9 mouse cellular contexts compared by ENCODE assay signal in the genomic region with DNA sequence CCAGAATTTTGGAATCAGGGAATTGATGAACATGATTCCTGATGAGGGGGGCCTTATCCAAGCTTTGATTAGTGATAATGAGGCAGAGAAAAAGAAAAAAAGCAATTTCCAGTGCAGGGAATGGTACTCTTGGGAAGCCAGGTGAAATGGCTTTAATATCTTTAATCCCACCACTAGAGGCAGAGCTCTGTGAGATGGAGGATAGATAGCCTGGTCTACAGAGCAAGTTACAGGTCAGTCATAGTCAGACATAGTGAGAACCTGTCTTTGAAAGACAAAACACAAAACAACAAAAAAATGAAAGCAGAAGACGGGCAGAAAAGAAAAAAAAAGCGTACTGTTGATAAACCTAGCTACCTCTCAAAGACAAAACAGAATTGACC. TPM values are rescaled to one million over a fixed set of nuclear protein-coding genes. Genes with fewer than 3 reads are reported as not detected.
DNase-seq lines count a peak whose midpoint lies in the region; ATAC-seq and TF ChIP-seq lines count a peak whose summit lies in the region.
"Had no signal": no experiment of that assay in that cellular context is flagged by ENCODE, and none has a peak within 500 bp of the region (broad histone marks: within the 10 kb centered on the region; RNA-seq: fewer than 3 reads in every experiment).

No protein-coding gene starts in this region.

- 84% methylated on average over 2 of the region's 2 CpGs for WGBS in hindbrain, embryonic 10.5 days
- 79% methylated on average over 2 of the region's 2 CpGs for WGBS in hindbrain, embryonic 12.5 days

- peaks cover 6% of the 10 kb centered on the region; the same call in 1 of the 2 replicates for H3K4me1 ChIP-seq in hindbrain, embryonic 10.5 days (replicated peaks)
- H3K4me1 ChIP-seq in hindbrain, embryonic 12.5 days = no peaks in the 10 kb centered on the region
- no peaks in the 10 kb centered on the region for H3K4me1 ChIP-seq in ES-Bruce4 (ENCODE audit: control insufficient read depth, insufficient read depth, low read length)

- TF ChIP-seq POLR2A in ES-Bruce4 (IDR thresholded peaks at IDR 0.05; ENCODE audit: insufficient read depth, low read length) = no peak

- H3K4me2 ChIP-seq in hindbrain, embryonic 12.5 days (replicated peaks) = no peak overlapping the region

- TF ChIP-seq CTCF in ES-Bruce4 (IDR thresholded peaks at IDR 0.05; ENCODE audit: low read depth, low read length) = no peak

- H3K36me3 ChIP-seq in hindbrain, embryonic 10.5 days = no peaks in the 10 kb centered on the region
- no peaks in the 10 kb centered on the region for H3K36me3 ChIP-seq in hindbrain, embryonic 12.5 days
- no peaks in the 10 kb centered on the region for H3K36me3 ChIP-seq in ES-Bruce4 (ENCODE audit: control insufficient read depth, insufficient read depth, low read length, poor library complexity, severe bottlenecking)

- H3K27ac ChIP-seq in hindbrain, embryonic 10.5 days = 0 out of 2 replicates have a peak overlapping the region, but pooled peaks have one; percentile 5
- H3K27ac ChIP-seq in hindbrain, embryonic 12.5 days = no peak overlapping the region
- H3K27ac ChIP-seq in ES-Bruce4 (ENCODE audit: insufficient read depth, low read length) = peak overlapping the region; percentile 57

- TF ChIP-seq EP300 in ES-Bruce4 (IDR thresholded peaks at IDR 0.05; ENCODE audit: insufficient read depth, low read depth, low read length) = no peak

- no peaks in the 10 kb centered on the region for H3K9me3 ChIP-seq in hindbrain, embryonic 10.5 days
- H3K9me3 ChIP-seq in hindbrain, embryonic 12.5 days (replicated peaks) = no peaks in the 10 kb centered on the region
- no peaks in the 10 kb centered on the region for H3K9me3 ChIP-seq in ES-Bruce4 (replicated peaks; ENCODE audit: control insufficient read depth, insufficient read depth, low read length, poor library complexity, severe bottlenecking)

- no peak for DNase-seq in hindbrain, embryonic 10.5 days (ENCODE audit: low spot score)
- no peak for DNase-seq in left cerebral cortex, adult 9 months (ENCODE audit: low spot score in 2 of 2)
- DNase-seq in layer of hippocampus, adult 8-10 months (ENCODE audit: low spot score in 2 of 2) = no peak

- ATAC-seq in hindbrain, embryonic 12.5 days (ENCODE audit: low FRiP score) = no peak
- peak; percentile 73 for ATAC-seq in erythroblast, adult 5-6 weeks (replicated peaks; ENCODE audit: low FRiP score, poor library complexity, severe bottlenecking)
- peak; percentile 73 for ATAC-seq in megakaryocyte-erythroid progenitor cell, adult 5-6 weeks (replicated peaks; ENCODE audit: low FRiP score, low TSS enrichment, poor library complexity, severe bottlenecking)
- no peak for ATAC-seq in activated CD4-positive, CD25-positive, alpha-beta regulatory T cell, adult 4 months

- no peak overlapping the region for H3K9ac ChIP-seq in hindbrain, embryonic 12.5 days
- no peak overlapping the region for H3K9ac ChIP-seq in ES-Bruce4 (ENCODE audit: low read depth, poor library complexity, severe bottlenecking)

- no peaks in the 10 kb centered on the region for H3K27me3 ChIP-seq in hindbrain, embryonic 10.5 days (ENCODE audit: insufficient read depth, poor library complexity, severe bottlenecking)
- H3K27me3 ChIP-seq in hindbrain, embryonic 12.5 days = no peaks in the 10 kb centered on the region
- H3K27me3 ChIP-seq in ES-Bruce4 (ENCODE audit: control insufficient read depth, insufficient read depth, low read length, poor library complexity, severe bottlenecking) = no peaks in the 10 kb centered on the region

- no peak overlapping the region for H3K4me3 ChIP-seq in hindbrain, embryonic 10.5 days
- no peak overlapping the region for H3K4me3 ChIP-seq in hindbrain, embryonic 12.5 days
- H3K4me3 ChIP-seq in ES-Bruce4 (ENCODE audit: low read depth, low read length) = no peak overlapping the region
- H3K4me3 ChIP-seq: erythroblast, embryonic 14.5 days had no signal

RNA-seq across cellular contexts. Expression of gene Eed, which starts 17.8 kb away (rescaled TPM):
- polyA plus RNA-seq in hindbrain, embryonic 10.5 days (2016; fragmentation: Nextera tagmentation; extraction: Ambion mirVana) = 68.3 and 81.1 TPM in 2 replicates
- 69.1 and 69.7 TPM in 2 replicates for polyA plus RNA-seq in hindbrain, embryonic 12.5 days (2016; fragmentation: Nextera tagmentation; extraction: Ambion mirVana)
- 293 and 327 TPM in 2 replicates for polyA plus RNA-seq in ES-Bruce4 (2011; ENCODE audit: insufficient read depth, insufficient read length, low read depth, missing spikeins)
- total RNA-seq in erythroblast, adult 5-6 weeks (2015; ENCODE audit: low replicate concordance) = 55.8 and 69.2 TPM in 2 replicates
- total RNA-seq in erythroblast, adult 5-6 weeks (2017; ENCODE audit: low replicate concordance) = 48.7 and 51.6 TPM in 2 replicates
- total RNA-seq in megakaryocyte-erythroid progenitor cell, adult 5-6 weeks (2014; fragmentation: Nextera tagmentation) = 97.7 and 117 TPM in 2 replicates
- 131 and 152 TPM in 2 replicates for total RNA-seq in megakaryocyte-erythroid progenitor cell, adult 5-6 weeks (2017)
- 10 to 100 TPM; 28.4 to 37.7 (median 34.0) TPM for total RNA-seq in layer of hippocampus, adult 8-10 months (2022)
- polyA plus RNA-seq in activated CD4-positive, CD25-positive, alpha-beta regulatory T cell, adult 4 months (2017; shearing (Covaris generic)) = 10 to 100 TPM; 67.6 to 79.9 TPM

RNA-seq across cellular contexts. Expression of gene Hikeshi, which starts 57.6 kb away (rescaled TPM):
- 166 and 168 TPM in 2 replicates for polyA plus RNA-seq in hindbrain, embryonic 10.5 days (2016; fragmentation: Nextera tagmentation; extraction: Ambion mirVana)
- 131 and 142 TPM in 2 replicates for polyA plus RNA-seq in hindbrain, embryonic 12.5 days (2016; fragmentation: Nextera tagmentation; extraction: Ambion mirVana)
- polyA plus RNA-seq in ES-Bruce4 (2011; ENCODE audit: insufficient read depth, insufficient read length, low read depth, missing spikeins) = 63.0 and 64.7 TPM in 2 replicates
- total RNA-seq in erythroblast, adult 5-6 weeks (2015; ENCODE audit: low replicate concordance) = 4.4 and 9.0 TPM in 2 replicates
- total RNA-seq in erythroblast, adult 5-6 weeks (2017; ENCODE audit: low replicate concordance) = 16.9 and 74.1 TPM in 2 replicates
- 78.2 and 103 TPM in 2 replicates for total RNA-seq in megakaryocyte-erythroid progenitor cell, adult 5-6 weeks (2014; fragmentation: Nextera tagmentation)
- 129 and 134 TPM in 2 replicates for total RNA-seq in megakaryocyte-erythroid progenitor cell, adult 5-6 weeks (2017)
- 100 to 1,000 TPM in 2 of 4 experiments, 10 to 100 TPM in 2; 76.4 to 119 (median 97.1) TPM for total RNA-seq in layer of hippocampus, adult 8-10 months (2022)
- polyA plus RNA-seq in activated CD4-positive, CD25-positive, alpha-beta regulatory T cell, adult 4 months (2017; shearing (Covaris generic)) = 100 to 1,000 TPM in 1 of 2 experiments, 10 to 100 TPM in 1; 89.3 to 115 TPM

Comparison
In these comparisons a context has a peak if more than half of its experiments do, and no peak if none do; other contexts are left out.
1. ATAC-seq: peak in erythroblast, adult 5-6 weeks (single experiment) and megakaryocyte-erythroid progenitor cell, adult 5-6 weeks (single experiment); none in hindbrain, embryonic 12.5 days (single experiment) and activated CD4-positive, CD25-positive, alpha-beta regulatory T cell, adult 4 months (single experiment).